Mouse (Mus musculus) kidney, adult 11 months (tissue): Measurements from ENCODE around the gene Srgap2.

Experiments
- DNase-seq: peaks from one replicate; pipeline ENCODE4 v3.0.0; 2022

The Srgap2 gene

GRCm38 (mm10) chr1:131236077-131236476, 291.1 kb downstream of the Srgap2 start:
- no peak for DNase-seq
